Mouse (Mus musculus) cerebellum, adult 2 months (tissue): ENCODE results near the gene Ndn.

Source experiments
- CTCF ChIP-seq: fragments of 200-500 bp; IDR thresholded peaks from 2 replicates; pipeline ENCODE4 v1.5.1; 2011; ENCODE audit warnings: low read depth, mild to moderate bottlenecking, control low read depth, low read length, moderate library complexity, borderline replicate concordance; ENCODE audit not compliant: insufficient read depth
- POLR2A ChIP-seq: fragments of 200-500 bp; IDR thresholded peaks from 2 replicates; pipeline ENCODE4 v1.6.1; 2011; ENCODE audit warnings: low read length, control low read depth, borderline replicate concordance; ENCODE audit not compliant: insufficient read depth

GRCm38 (mm10) chr7:62302451-62302850 is 43.9 kb upstream of the Ndn start:
- TF ChIP-seq POLR2A = no peak
- TF ChIP-seq CTCF = no peak
